Mouse (Mus musculus): ENCODE measurements around the gene Gys2. TPM values are rescaled to one million over a fixed set of nuclear protein-coding genes. Genes with fewer than 3 reads are reported as not detected.
A peak's percentile ranks its signal among the peaks of the same experiment; 100 is the strongest.

Gene Gys2
- polyA plus RNA-seq, 1 experiment: 8.2 TPM

GRCm38 (mm10) chr6:142392312-142392711 lies 80.6 kb downstream of the Gys2 start:
- Histone ChIP-seq H3K27ac (ENCODE audit: control insufficient read depth, insufficient read depth, low read depth, low read length, poor library complexity) (no peak overlapping the region), H3K4me1 (ENCODE audit: control insufficient read depth, insufficient read depth, low read length) (no peaks in the 10 kb centered on the region; the same call in 1 of the 2 replicates), H3K4me3 (replicated peaks; ENCODE audit: control insufficient read depth, low read depth, low read length) (no peak overlapping the region)
- TF ChIP-seq CTCF (IDR thresholded peaks at IDR 0.05; ENCODE audit: control insufficient read depth, insufficient read depth, low read length) (no peak), POLR2A (IDR thresholded peaks at IDR 0.05; ENCODE audit: borderline replicate concordance, control insufficient read depth, low read depth, low read length) (no peak)
- 67% methylated on average over 5 of the region's 5 CpGs for WGBS

DNA sequence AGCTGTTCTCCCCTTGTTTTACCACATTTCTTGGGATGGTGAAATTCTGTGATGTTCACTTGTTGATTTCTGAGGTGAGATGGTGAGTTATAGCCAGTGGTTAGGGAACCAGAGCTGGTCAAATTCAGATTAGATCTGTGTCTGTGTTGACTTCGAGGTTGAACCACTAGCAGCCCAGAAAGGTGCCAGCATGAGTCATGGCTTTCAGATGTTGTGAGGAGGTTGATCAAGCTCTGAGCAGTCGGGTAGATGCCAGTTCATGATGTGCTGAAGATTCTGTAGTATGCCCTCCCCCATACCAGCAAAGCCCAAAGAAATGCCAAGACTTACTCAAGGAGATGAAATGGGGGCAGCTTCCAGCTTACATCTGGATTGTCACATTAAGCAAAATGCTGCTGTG lies 83.8 kb downstream of the Gys2 start:
- Histone ChIP-seq H3K4me3 (replicated peaks; ENCODE audit: control insufficient read depth, low read depth, low read length) (no peak overlapping the region), H3K4me1 (ENCODE audit: control insufficient read depth, insufficient read depth, low read length) (no peaks in the 10 kb centered on the region; the same call in 1 of the 2 replicates), H3K27ac (ENCODE audit: control insufficient read depth, insufficient read depth, low read depth, low read length, poor library complexity) (no peak overlapping the region)
- 28% methylated on average over 2 of the region's 2 CpGs for WGBS
- no peak for TF ChIP-seq POLR2A (IDR thresholded peaks at IDR 0.05; ENCODE audit: borderline replicate concordance, control insufficient read depth, low read depth, low read length)
- TF ChIP-seq CTCF (IDR thresholded peaks at IDR 0.05; ENCODE audit: control insufficient read depth, insufficient read depth, low read length): no peak

DNA sequence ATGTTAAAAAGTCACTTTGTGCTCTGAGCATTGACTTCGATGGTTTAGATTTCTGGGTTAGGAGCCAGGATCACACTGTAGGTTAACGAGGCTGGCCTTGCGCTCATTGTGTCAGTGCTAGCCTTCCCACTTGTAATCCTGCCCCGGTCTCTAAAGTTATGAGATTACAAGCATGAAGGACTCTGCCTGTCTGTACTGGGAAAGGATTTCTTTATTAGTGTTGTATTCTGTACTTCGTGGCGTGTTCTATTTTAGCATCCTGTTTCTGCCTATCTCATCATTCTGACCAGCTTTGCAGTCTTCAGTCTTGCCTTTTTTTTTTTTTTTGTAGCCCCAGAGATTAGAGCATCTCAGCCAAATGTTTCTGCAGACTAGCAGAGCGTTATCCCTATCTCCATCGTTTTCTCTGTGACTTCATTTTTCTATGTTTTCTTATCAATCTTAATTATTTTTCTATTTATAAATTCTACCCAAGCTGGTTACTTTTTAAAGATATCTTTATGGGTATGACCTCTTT lies 85.1 kb downstream of the Gys2 start:
- Histone ChIP-seq H3K4me3 (replicated peaks; ENCODE audit: control insufficient read depth, low read depth, low read length) (peak overlapping the region; percentile 99), H3K27ac (ENCODE audit: control insufficient read depth, insufficient read depth, low read depth, low read length, poor library complexity) (no peak overlapping the region), H3K4me1 (ENCODE audit: control insufficient read depth, insufficient read depth, low read length) (no peaks in the 10 kb centered on the region; the same call in 1 of the 2 replicates)
- WGBS: 14% methylated on average over 8 of the region's 8 CpGs
- TF ChIP-seq POLR2A (IDR thresholded peaks at IDR 0.05; ENCODE audit: borderline replicate concordance, control insufficient read depth, low read depth, low read length) (no peak), CTCF (IDR thresholded peaks at IDR 0.05; ENCODE audit: control insufficient read depth, insufficient read depth, low read length) (no peak)

DNA sequence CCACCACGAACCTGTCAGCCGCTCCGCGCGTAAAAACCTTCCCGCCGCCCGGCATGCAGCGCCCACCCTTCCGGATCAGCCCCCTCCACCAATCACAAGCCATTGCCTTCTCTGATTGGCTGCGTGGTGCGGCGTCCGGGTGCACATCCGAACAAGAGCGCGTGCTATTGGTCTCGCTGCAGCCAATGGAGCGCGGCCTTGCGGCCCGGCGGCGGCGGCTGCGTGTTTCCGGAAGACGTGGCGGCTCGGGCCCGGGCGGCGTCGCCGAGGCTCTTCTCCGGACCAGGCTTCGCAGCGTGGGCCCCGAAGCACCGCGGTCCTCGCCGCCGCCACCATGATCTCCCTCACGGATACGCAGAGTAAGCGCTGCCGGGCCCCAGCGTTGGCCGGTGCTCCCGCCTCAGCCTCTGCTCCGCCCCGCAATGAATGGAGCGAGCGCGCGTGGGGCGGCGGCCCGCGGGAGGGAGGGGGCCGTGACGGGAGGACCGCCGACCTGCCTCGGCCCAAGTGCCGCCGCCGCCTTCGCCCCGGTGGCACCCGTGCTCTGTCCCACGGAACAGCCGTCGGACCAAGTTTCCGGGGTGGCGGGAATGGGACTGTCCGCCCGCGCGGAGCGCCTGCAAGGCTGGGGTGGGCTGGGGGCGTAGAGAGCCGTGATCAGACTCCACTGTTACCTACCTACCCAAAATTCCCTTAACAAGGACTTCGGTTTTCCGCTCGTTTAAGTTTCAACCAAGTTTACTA lies 85.7 kb downstream of the Gys2 start, which contains the start of the genes Recql and Golt1b:
Gene Recql (minus strand): TSS at position 77 of the 744 bp plus-strand sequence.
Gene Golt1b (plus strand): TSS at position 211 of the 744 bp plus-strand sequence.
- TF ChIP-seq CTCF (IDR thresholded peaks at IDR 0.05; ENCODE audit: control insufficient read depth, insufficient read depth, low read length) (no peak), POLR2A (IDR thresholded peaks at IDR 0.05; ENCODE audit: borderline replicate concordance, control insufficient read depth, low read depth, low read length) (peak; percentile 66; the same call in 1 of the 2 replicates)
- WGBS: under 1% methylated on average over 82 of the region's 87 CpGs
- H3K27ac ChIP-seq (ENCODE audit: control insufficient read depth, insufficient read depth, low read depth, low read length, poor library complexity): peak within 1 kb of the TSS; percentile 85
- no peaks in the 10 kb centered on the region; the same call in 1 of the 2 replicates for H3K4me1 ChIP-seq (ENCODE audit: control insufficient read depth, insufficient read depth, low read length)
- H3K4me3 ChIP-seq (replicated peaks; ENCODE audit: control insufficient read depth, low read depth, low read length): peak within 1 kb of the TSS; percentile 99

- H3K27ac ChIP-seq (ENCODE audit: control insufficient read depth, insufficient read depth, low read depth, low read length, poor library complexity): peak overlapping the region; percentile 85
- WGBS: under 1% methylated on average over 31 of the region's 31 CpGs
- H3K4me1 ChIP-seq (ENCODE audit: control insufficient read depth, insufficient read depth, low read length): no peaks in the 10 kb centered on the region; the same call in 1 of the 2 replicates
- peak overlapping the region; percentile 99 for H3K4me3 ChIP-seq (replicated peaks; ENCODE audit: control insufficient read depth, low read depth, low read length)
- no peak for TF ChIP-seq CTCF (IDR thresholded peaks at IDR 0.05; ENCODE audit: control insufficient read depth, insufficient read depth, low read length)
- no peak for TF ChIP-seq POLR2A (IDR thresholded peaks at IDR 0.05; ENCODE audit: borderline replicate concordance, control insufficient read depth, low read depth, low read length)
Measured at GRCm38 (mm10) chr6:142386285-142387010, 86.5 kb downstream of the Gys2 start.

DNA sequence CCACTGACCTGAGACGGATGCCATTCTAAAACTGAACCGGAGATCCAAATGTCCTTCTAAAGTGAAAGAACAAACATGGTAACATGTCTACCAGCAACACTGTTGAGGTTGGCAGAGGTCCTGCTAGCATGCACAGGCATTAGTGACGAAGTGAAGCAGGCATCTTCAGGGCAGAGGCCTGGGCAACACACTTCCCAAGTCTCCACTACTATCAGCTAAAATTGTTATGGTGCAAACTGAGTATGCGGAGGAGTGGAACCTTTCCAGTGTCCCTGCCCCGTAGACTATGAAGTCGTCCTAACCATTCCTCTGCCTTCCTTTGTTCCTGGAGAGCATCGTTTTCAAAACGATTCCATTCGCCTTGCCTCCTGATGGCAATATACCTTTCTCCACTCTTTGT lies 88.4 kb downstream of the Gys2 start:
- Histone ChIP-seq H3K4me1 (ENCODE audit: control insufficient read depth, insufficient read depth, low read length) (no peaks in the 10 kb centered on the region), H3K27ac (ENCODE audit: control insufficient read depth, insufficient read depth, low read depth, low read length, poor library complexity) (no peak overlapping the region), H3K4me3 (replicated peaks; ENCODE audit: control insufficient read depth, low read depth, low read length) (no peak overlapping the region)
- TF ChIP-seq POLR2A (IDR thresholded peaks at IDR 0.05; ENCODE audit: borderline replicate concordance, control insufficient read depth, low read depth, low read length) (no peak), CTCF (IDR thresholded peaks at IDR 0.05; ENCODE audit: control insufficient read depth, insufficient read depth, low read length) (no peak)
- WGBS: 90% methylated on average over 9 of the region's 9 CpGs

GRCm38 (mm10) chr6:142381615-142382014 lies 91.3 kb downstream of the Gys2 start:
- no peak for TF ChIP-seq POLR2A (IDR thresholded peaks at IDR 0.05; ENCODE audit: borderline replicate concordance, control insufficient read depth, low read depth, low read length)
- no peak for TF ChIP-seq CTCF (IDR thresholded peaks at IDR 0.05; ENCODE audit: control insufficient read depth, insufficient read depth, low read length)

DNA sequence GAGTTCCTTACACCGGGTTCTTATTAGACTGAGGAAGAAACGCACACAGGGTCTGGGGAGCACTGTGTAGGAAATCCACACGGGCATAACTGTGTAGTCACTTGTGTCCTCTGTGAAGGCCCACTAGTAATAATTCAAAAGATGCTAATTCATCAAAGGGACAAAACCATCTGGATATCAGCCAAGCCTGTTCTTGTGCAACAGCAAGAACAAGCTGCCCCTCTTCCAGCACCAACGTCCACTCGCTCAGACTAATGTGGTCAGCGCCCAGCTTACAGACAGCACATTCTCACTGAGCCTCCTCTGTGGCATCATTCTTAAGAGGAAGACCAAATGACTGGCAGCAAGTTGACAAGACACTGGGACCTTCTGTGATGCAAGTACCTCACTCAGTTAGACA lies 92.9 kb downstream of the Gys2 start:
- Histone ChIP-seq H3K27ac (ENCODE audit: control insufficient read depth, insufficient read depth, low read depth, low read length, poor library complexity) (no peak overlapping the region), H3K4me1 (ENCODE audit: control insufficient read depth, insufficient read depth, low read length) (no peaks in the 10 kb centered on the region), H3K4me3 (replicated peaks; ENCODE audit: control insufficient read depth, low read depth, low read length) (no peak overlapping the region)
- no peak for TF ChIP-seq CTCF (IDR thresholded peaks at IDR 0.05; ENCODE audit: control insufficient read depth, insufficient read depth, low read length)
- TF ChIP-seq POLR2A (IDR thresholded peaks at IDR 0.05; ENCODE audit: borderline replicate concordance, control insufficient read depth, low read depth, low read length): no peak
- WGBS: 78% methylated on average over 6 of the region's 6 CpGs

More at GRCm38 (mm10) chr6:142381615-142382014, 91.3 kb downstream of the Gys2 start:
- WGBS: 89% methylated on average over 7 of the region's 7 CpGs
- no peak overlapping the region for H3K27ac ChIP-seq (ENCODE audit: control insufficient read depth, insufficient read depth, low read depth, low read length, poor library complexity)
- no peaks in the 10 kb centered on the region for H3K4me1 ChIP-seq (ENCODE audit: control insufficient read depth, insufficient read depth, low read length)
- no peak overlapping the region for H3K4me3 ChIP-seq (replicated peaks; ENCODE audit: control insufficient read depth, low read depth, low read length)

Measured in bone marrow, adult 2 months (tissue).